Mouse (Mus musculus) liver, adult 2 months (tissue): ENCODE results near the gene Tomm70a. TPM values are rescaled to one million over a fixed set of nuclear protein-coding genes. Genes with fewer than 3 reads are reported as not detected.
A peak's percentile ranks its signal among the peaks of the same experiment; 100 is the strongest.

Experiments
- DNase-seq: peaks from one replicate; pipeline ENCODE4 v3.0.0-alpha.2; 2011; ENCODE audit warnings: low read depth, low spot score; ENCODE audit errors: extremely low read depth
- H3K27ac ChIP-seq: fragments of 200-500 bp; replicated peaks from 2 replicates; pipeline ENCODE4 v1.5.1; 2012; ENCODE audit warnings: low read depth, mild to moderate bottlenecking, control low read depth, inconsistent platforms, low read length; ENCODE audit not compliant: insufficient read depth
- H3K27me3 ChIP-seq: fragments of 200-500 bp; 2 replicates; pipeline ENCODE4 v1.6.1; 2012; ENCODE audit warnings: mild to moderate bottlenecking, moderate library complexity, low read length, inconsistent platforms; ENCODE audit not compliant: control insufficient read depth, insufficient read depth
- H3K36me3 ChIP-seq: fragments of 200-500 bp; 2 replicates; pipeline ENCODE4 v1.6.1; 2012; ENCODE audit warnings: low read length, inconsistent platforms; ENCODE audit not compliant: control insufficient read depth, insufficient read depth
- H3K4me1 ChIP-seq: fragments of 200-500 bp; 2 replicates; pipeline ENCODE4 v1.6.1; 2011; ENCODE audit warnings: low read length; ENCODE audit not compliant: control insufficient read depth, insufficient read depth
- H3K4me3 ChIP-seq: fragments of 200-500 bp; 2 replicates; pipeline ENCODE4 v1.5.1; 2011; ENCODE audit warnings: low read depth, mild to moderate bottlenecking, control low read depth, low read length, moderate library complexity; ENCODE audit not compliant: insufficient read depth
- H3K79me2 ChIP-seq: fragments of 200-500 bp; 2 replicates; pipeline ENCODE4 v1.6.1; 2012; ENCODE audit warnings: inconsistent platforms, mild to moderate bottlenecking, low read length, moderate library complexity; ENCODE audit not compliant: control insufficient read depth, insufficient read depth
- H3K9ac ChIP-seq: fragments of 200-500 bp; 2 replicates; pipeline ENCODE4 v1.6.1; 2012; ENCODE audit warnings: low read depth, mild to moderate bottlenecking, control low read depth, inconsistent platforms, low read length
- CTCF ChIP-seq: fragments of 200-500 bp; IDR thresholded peaks from 2 replicates; pipeline ENCODE4 v1.5.1; 2011; ENCODE audit warnings: low read depth, low read length, control low read depth
- POLR2A ChIP-seq: fragments of 200-500 bp; IDR thresholded peaks from 2 replicates; pipeline ENCODE4 v1.6.1; 2011; ENCODE audit warnings: low read length, control low read depth; ENCODE audit not compliant: insufficient read depth; ENCODE audit errors: extremely low read depth
- WGBS: fragments of 180-500 bp; shearing (Covaris S2); methylation state at CpG from one replicate; pipeline ENCODE4 v1.1.7; 2018; 5-methylcytosine and 5-hydroxymethylcytosine counted together
- polyA plus RNA-seq: library from polyadenylated mRNA; depleted of rRNA; stranded (reverse); fragments of >200 nt; gene quantifications from 2 replicates; pipeline ENCODE4 v1.2.3, GENCODE M21; 2012
- total RNA-seq: library from RNA; depleted of rRNA; stranded (reverse); fragments of >200 nt; gene quantifications from 2 replicates; pipeline ENCODE4 v1.2.3, GENCODE M21; 2014

Gene Tomm70a
- total and polyA plus RNA-seq, 2 experiments, result 14.2 to 62.0 TPM

DNA sequence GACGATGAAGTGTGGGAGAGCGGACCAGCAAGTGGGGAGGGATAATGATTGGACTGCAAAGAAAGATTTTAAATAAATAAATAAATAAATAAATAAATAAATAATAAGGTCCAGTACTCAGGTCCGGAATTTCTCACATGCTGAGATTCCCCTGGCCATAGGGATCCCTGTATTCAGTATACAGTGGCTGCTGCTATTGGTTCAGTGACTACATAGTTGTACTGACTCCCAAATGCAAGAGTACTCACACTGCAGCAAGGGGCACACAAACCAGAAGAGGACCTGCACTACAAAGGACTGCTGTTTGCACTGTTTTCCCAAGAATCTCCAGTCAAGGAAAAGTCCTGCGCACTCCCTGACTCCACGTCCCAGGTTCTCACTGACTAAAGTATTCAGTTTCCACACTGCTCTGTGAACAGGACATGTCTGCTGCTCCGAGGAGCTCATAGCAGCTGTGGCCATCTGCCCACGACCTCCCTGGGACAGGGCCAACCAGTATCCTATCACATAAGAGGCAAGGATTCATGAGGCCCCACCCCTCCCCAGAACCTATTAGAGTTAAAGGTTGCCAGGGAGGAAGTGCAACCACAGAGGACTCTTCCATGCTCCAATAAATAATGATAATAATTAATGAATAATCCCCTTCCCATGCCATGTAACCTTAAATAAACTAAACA is 22.9 kb upstream of the Tomm70a start:
- no peak overlapping the region for H3K27ac ChIP-seq
- TF ChIP-seq POLR2A (no peak), CTCF (no peak)
- WGBS, result 68% methylated on average over 7 of the region's 7 CpGs

DNA sequence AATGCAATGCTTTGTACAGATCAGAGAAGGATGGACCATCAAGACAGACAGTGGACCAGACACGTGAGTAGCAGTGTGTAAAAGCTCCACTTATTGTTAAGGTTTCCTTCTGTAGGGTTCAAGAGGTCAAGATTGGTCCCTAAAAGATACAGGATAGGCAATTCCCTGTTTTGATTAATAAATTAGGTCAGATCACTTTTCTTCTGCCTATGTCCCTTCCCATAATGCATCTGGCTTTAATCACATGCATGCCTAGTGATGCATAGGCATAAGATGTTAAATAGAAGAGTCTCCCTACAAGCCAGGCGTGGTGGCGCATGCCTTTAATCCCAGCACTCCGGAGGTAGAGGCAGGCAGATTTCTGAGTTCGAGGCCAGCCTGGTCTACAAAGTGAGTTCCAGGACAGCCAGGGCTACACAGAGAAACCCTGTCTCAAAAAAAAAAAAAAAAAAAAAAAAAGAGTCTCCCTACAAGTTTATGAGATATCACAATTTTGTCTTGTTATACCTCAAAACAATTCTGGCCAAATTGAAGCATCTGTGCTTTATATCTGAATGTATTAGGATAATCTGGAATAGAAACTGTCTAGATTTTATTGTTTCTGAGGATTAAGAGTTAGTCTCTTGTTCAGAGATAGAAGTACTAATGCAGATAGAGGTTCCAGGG is 21.8 kb upstream of the Tomm70a start:
- Histone ChIP-seq H3K79me2 (no peaks in the 10 kb centered on the region), H3K9ac (no peak overlapping the region), H3K36me3 (no peaks in the 10 kb centered on the region), H3K4me1 (no peaks in the 10 kb centered on the region), H3K27me3 (no peaks in the 10 kb centered on the region), H3K4me3 (no peak overlapping the region), H3K27ac (no peak overlapping the region)
- no peak for TF ChIP-seq POLR2A
- no peak for TF ChIP-seq CTCF
- WGBS, result 77% methylated on average over 5 of the region's 5 CpGs
- DNase-seq, result no peak

More for the DNA sequence above, 22.9 kb upstream of the Tomm70a start:
- H3K4me3 ChIP-seq, result no peak overlapping the region
- no peak overlapping the region for H3K9ac ChIP-seq
- no peaks in the 10 kb centered on the region for H3K36me3 ChIP-seq
- no peaks in the 10 kb centered on the region for H3K4me1 ChIP-seq
- H3K79me2 ChIP-seq, result no peaks in the 10 kb centered on the region
- no peaks in the 10 kb centered on the region for H3K27me3 ChIP-seq
- DNase-seq, result no peak

DNA sequence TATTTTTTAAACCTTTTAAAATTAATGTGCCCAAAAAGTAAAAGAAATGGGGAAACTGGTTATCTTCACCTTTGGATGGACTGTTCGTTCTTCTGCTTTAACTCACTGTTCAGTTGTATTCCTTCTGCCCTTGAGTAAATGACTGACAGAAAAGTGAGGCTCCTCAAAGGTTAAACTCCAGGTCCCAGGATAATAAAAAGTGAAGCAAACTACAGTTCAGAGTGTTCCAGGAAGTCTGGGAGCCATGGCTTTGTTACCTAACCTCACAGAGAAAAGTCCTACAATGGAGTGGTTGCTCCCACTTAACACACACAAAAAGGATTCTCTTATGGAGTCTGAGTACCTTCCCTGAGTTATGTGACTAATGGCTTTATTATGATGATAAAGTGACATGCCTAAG is 20.3 kb upstream of the Tomm70a start:
- H3K79me2 ChIP-seq, result no peaks in the 10 kb centered on the region
- TF ChIP-seq POLR2A (no peak), CTCF (no peak)
- no peak overlapping the region for H3K9ac ChIP-seq
- no peaks in the 10 kb centered on the region for H3K4me1 ChIP-seq
- H3K27ac ChIP-seq, result no peak overlapping the region
- H3K4me3 ChIP-seq, result no peak overlapping the region
- DNase-seq, result no peak
- 88% methylated on average over 1 of the region's 1 CpGs for WGBS
- no peaks in the 10 kb centered on the region for H3K36me3 ChIP-seq
- no peaks in the 10 kb centered on the region for H3K27me3 ChIP-seq

DNA sequence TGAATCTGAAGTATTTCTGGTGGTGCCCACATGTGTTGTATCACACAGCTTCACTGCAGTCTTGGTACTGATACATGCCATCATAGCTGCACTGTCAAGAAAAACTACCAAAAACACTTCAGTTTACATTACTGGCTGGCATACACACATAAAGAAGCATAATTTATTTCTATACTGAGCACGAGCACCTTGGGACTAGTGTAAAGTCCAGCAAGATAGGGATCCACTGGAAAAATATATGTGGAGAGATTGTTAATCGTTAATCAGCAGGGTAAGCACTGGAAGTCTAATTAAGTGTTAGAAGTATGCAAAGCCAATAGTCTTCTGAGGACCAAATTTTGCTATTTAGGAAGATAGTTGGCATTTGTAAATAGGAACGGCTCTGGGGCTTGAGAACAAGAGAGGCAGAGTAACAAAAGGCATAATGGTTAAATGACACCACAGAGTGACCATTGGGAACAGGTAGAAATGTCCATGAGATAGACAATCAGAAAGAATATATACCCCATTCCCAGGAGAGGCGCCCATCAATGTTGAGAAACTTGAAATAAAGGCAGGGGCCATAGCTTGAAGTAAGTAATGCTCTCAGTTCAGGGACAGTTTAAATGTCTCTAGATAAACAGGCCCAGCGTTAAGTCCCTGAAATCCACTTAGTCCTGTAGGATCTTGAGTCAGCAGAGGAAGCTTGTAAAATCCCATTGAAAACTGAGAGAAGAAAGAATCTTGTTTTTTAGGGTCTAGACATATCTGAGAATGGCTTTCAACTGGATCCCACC is 15.1 kb upstream of the Tomm70a start:
- Histone ChIP-seq H3K4me3 (no peak overlapping the region), H3K9ac (no peak overlapping the region), H3K27me3 (no peaks in the 10 kb centered on the region), H3K27ac (no peak overlapping the region), H3K79me2 (no peaks in the 10 kb centered on the region), H3K36me3 (no peaks in the 10 kb centered on the region), H3K4me1 (no peaks in the 10 kb centered on the region)
- TF ChIP-seq CTCF (no peak), POLR2A (no peak)
- DNase-seq, result no peak
- 76% methylated on average over 5 of the region's 5 CpGs for WGBS

DNA sequence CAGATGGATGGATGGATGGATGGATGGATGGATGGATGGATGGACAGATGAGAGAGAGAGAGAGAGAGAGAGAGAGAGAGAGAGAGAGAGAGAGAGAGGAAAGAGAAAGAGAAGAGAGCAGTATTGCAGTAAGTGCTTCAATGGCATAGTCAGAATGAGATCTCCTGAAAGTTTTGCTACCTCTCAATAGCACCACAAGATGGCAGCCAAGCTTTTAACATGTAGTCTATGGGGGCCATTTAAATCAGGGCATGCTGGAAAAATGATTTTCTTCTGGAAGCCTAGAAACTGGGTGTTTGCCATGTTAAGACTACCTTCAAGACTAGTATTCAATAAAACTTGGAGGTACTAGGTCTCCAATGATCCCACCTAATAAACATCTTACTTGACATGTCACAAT is 5.4 kb upstream of the Tomm70a start:
- H3K36me3 ChIP-seq, result no peaks in the 10 kb centered on the region
- H3K79me2 ChIP-seq, result no peaks in the 10 kb centered on the region
- H3K4me1 ChIP-seq, result no peaks in the 10 kb centered on the region
- H3K9ac ChIP-seq, result no peak overlapping the region
- peak; percentile 62 for DNase-seq
- H3K27ac ChIP-seq, result no peak overlapping the region
- TF ChIP-seq CTCF (peak; percentile 52), POLR2A (no peak)
- H3K4me3 ChIP-seq, result no peak overlapping the region
- H3K27me3 ChIP-seq, result no peaks in the 10 kb centered on the region

DNA sequence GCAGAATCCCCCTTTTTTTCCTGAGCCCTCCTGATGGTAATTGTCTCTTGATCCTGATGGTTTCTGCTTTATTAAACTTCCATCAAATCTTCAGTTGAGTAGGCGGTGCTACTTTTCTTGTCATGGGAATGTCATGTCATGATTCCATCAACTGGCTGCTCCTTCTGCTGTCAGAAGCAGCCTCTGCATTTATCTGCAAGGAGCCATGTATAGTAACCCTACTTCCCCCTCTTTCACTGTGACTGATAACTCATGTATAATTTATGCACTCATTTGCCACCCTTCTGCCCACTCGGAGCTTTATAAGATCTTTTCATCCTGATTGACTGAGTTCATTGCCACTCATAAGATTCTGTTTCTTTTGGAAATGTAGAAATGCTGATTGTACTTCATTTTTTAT is 3.9 kb upstream of the Tomm70a start:
- no peak overlapping the region for H3K9ac ChIP-seq
- H3K27me3 ChIP-seq, result no peaks in the 10 kb centered on the region
- 79% methylated on average over 2 of the region's 2 CpGs for WGBS
- TF ChIP-seq CTCF (no peak), POLR2A (no peak)
- H3K4me3 ChIP-seq, result no peak overlapping the region
- H3K36me3 ChIP-seq, result no peaks in the 10 kb centered on the region
- no peak overlapping the region for H3K27ac ChIP-seq
- no peaks in the 10 kb centered on the region for H3K4me1 ChIP-seq
- peaks cover 9% of the 10 kb centered on the region for H3K79me2 ChIP-seq
- DNase-seq, result no peak
